Mouse (Mus musculus) small intestine, adult 2 months (tissue): ENCODE measurements around the gene Noc2l.

Source experiments
- CTCF ChIP-seq: fragments of 200-500 bp; IDR thresholded peaks from 2 replicates; pipeline ENCODE4 v1.5.1; 2012; ENCODE audit warnings: low read depth, mild to moderate bottlenecking, control low read depth, inconsistent platforms, low read length, moderate library complexity, mixed read lengths; ENCODE audit not compliant: insufficient replicate concordance, insufficient read length; ENCODE audit errors: extremely low read depth
- POLR2A ChIP-seq: fragments of 200-500 bp; IDR thresholded peaks from 2 replicates; pipeline ENCODE4 v1.6.1; 2012; ENCODE audit warnings: low read depth, mild to moderate bottlenecking, control low read depth, inconsistent platforms, low read length, moderate library complexity

DNA sequence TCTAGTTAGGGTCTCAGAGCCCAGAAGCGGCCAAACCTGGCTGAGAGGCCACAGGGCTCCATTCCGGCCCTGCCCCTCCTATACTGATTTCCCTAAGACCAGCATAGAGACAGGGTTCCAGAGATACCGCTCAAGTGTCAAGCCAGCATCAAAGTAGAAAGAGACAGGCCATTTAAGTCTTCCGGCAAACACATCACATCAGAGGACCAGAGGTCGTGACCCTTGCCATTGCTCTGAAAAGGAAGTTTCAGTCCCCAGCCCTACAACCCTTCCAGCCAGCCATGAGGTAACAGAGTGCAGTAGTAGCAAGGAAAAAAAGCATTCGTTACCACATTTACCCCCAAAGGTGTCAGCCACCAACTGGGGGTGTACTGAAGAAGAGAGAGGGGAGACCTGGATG, 41.5 kb upstream of the Noc2l start:
- TF ChIP-seq POLR2A (no peak), CTCF (no peak)
